Mouse (Mus musculus): ENCODE measurements around the gene Krtap4-1. TPM values are rescaled to one million over a fixed set of nuclear protein-coding genes. Genes with fewer than 3 reads are reported as not detected.

The Krtap4-1 gene
- polyA plus RNA-seq, 1 experiment from 2014 or later = not detected

Other genes starting within 250 kb of the Krtap4-1 start
- gene Krt10, start 238.9 kb downstream of the Krtap4-1 start, polyA plus RNA-seq (2014; fragmentation: Nextera tagmentation; extraction: Ambion mirVana) = 10.0 and 13.1 TPM in 2 replicates
- gene Krt12, start 206.0 kb downstream of the Krtap4-1 start, polyA plus RNA-seq (2014; fragmentation: Nextera tagmentation; extraction: Ambion mirVana) = not detected in 2 replicates
- 32.1 and 34.1 TPM in 2 replicates for gene Krt20, start 190.1 kb downstream of the Krtap4-1 start, polyA plus RNA-seq (2014; fragmentation: Nextera tagmentation; extraction: Ambion mirVana)
- gene Krt23, start 135.1 kb downstream of the Krtap4-1 start, polyA plus RNA-seq (2014; fragmentation: Nextera tagmentation; extraction: Ambion mirVana) = 0.38 TPM in 2 replicates
- not detected in 2 replicates for gene Krt39, start 106.9 kb downstream of the Krtap4-1 start, polyA plus RNA-seq (2014; fragmentation: Nextera tagmentation; extraction: Ambion mirVana)
- gene Krt40, start 85.1 kb downstream of the Krtap4-1 start, polyA plus RNA-seq (2014; fragmentation: Nextera tagmentation; extraction: Ambion mirVana) = 0.21 TPM in 1 of 2 replicates, not detected in the other
- gene Krtap3-3, start 77.4 kb downstream of the Krtap4-1 start, polyA plus RNA-seq (2014; fragmentation: Nextera tagmentation; extraction: Ambion mirVana) = not detected in 2 replicates
- not detected in 2 replicates for gene Krtap3-2, start 71.4 kb downstream of the Krtap4-1 start, polyA plus RNA-seq (2014; fragmentation: Nextera tagmentation; extraction: Ambion mirVana)
- gene Gm11939, start 68.8 kb downstream of the Krtap4-1 start, polyA plus RNA-seq (2014; fragmentation: Nextera tagmentation; extraction: Ambion mirVana) = not detected in 2 replicates
- not detected in 2 replicates for gene Krtap3-1, start 61.6 kb downstream of the Krtap4-1 start, polyA plus RNA-seq (2014; fragmentation: Nextera tagmentation; extraction: Ambion mirVana)
- not detected in 2 replicates for gene Krtap1-5, start 47.2 kb downstream of the Krtap4-1 start, polyA plus RNA-seq (2014; fragmentation: Nextera tagmentation; extraction: Ambion mirVana)
- gene Krtap1-4, start 44.6 kb downstream of the Krtap4-1 start, polyA plus RNA-seq (2014; fragmentation: Nextera tagmentation; extraction: Ambion mirVana) = not detected in 2 replicates
- gene Krtap1-3, start 36.9 kb downstream of the Krtap4-1 start, polyA plus RNA-seq (2014; fragmentation: Nextera tagmentation; extraction: Ambion mirVana) = not detected in 2 replicates
- not detected in 2 replicates for gene Krtap9-3, start 30.1 kb downstream of the Krtap4-1 start, polyA plus RNA-seq (2014; fragmentation: Nextera tagmentation; extraction: Ambion mirVana)
- not detected in 2 replicates for gene Gm11938, start 24.9 kb downstream of the Krtap4-1 start, polyA plus RNA-seq (2014; fragmentation: Nextera tagmentation; extraction: Ambion mirVana)
- not detected in 2 replicates for gene Gm11937, start 18.0 kb downstream of the Krtap4-1 start, polyA plus RNA-seq (2014; fragmentation: Nextera tagmentation; extraction: Ambion mirVana)
- gene Krtap2-4, start 13.4 kb downstream of the Krtap4-1 start, polyA plus RNA-seq (2014; fragmentation: Nextera tagmentation; extraction: Ambion mirVana) = not detected in 2 replicates
- not detected in 2 replicates for gene Gm11562, start 7.8 kb downstream of the Krtap4-1 start, polyA plus RNA-seq (2014; fragmentation: Nextera tagmentation; extraction: Ambion mirVana)
- not detected in 2 replicates for gene Krtap4-2, start 6.8 kb upstream of the Krtap4-1 start, polyA plus RNA-seq (2014; fragmentation: Nextera tagmentation; extraction: Ambion mirVana)
- not detected in 2 replicates for gene Krtap4-7, start 15.9 kb upstream of the Krtap4-1 start, polyA plus RNA-seq (2014; fragmentation: Nextera tagmentation; extraction: Ambion mirVana)
- gene Gm11555, start 22.0 kb upstream of the Krtap4-1 start, polyA plus RNA-seq (2014; fragmentation: Nextera tagmentation; extraction: Ambion mirVana) = not detected in 2 replicates
- gene Gm11563, start 30.7 kb upstream of the Krtap4-1 start, polyA plus RNA-seq (2014; fragmentation: Nextera tagmentation; extraction: Ambion mirVana) = not detected in 2 replicates
- gene Krtap4-6, start 37.7 kb upstream of the Krtap4-1 start, polyA plus RNA-seq (2014; fragmentation: Nextera tagmentation; extraction: Ambion mirVana) = not detected in 2 replicates
- gene Gm14190, start 62.5 kb upstream of the Krtap4-1 start, polyA plus RNA-seq (2014; fragmentation: Nextera tagmentation; extraction: Ambion mirVana) = not detected in 2 replicates
- gene Gm14180, start 106.1 kb upstream of the Krtap4-1 start, polyA plus RNA-seq (2014; fragmentation: Nextera tagmentation; extraction: Ambion mirVana) = not detected in 2 replicates
- not detected in 2 replicates for gene Gm11595, start 144.7 kb upstream of the Krtap4-1 start, polyA plus RNA-seq (2014; fragmentation: Nextera tagmentation; extraction: Ambion mirVana)
- gene Krtap4-8, start 152.5 kb upstream of the Krtap4-1 start, polyA plus RNA-seq (2014; fragmentation: Nextera tagmentation; extraction: Ambion mirVana) = not detected in 2 replicates
- not detected in 2 replicates for gene Krtap4-9, start 157.0 kb upstream of the Krtap4-1 start, polyA plus RNA-seq (2014; fragmentation: Nextera tagmentation; extraction: Ambion mirVana)
- gene Gm11596, start 165.2 kb upstream of the Krtap4-1 start, polyA plus RNA-seq (2014; fragmentation: Nextera tagmentation; extraction: Ambion mirVana) = not detected in 2 replicates
- gene Gm11569, start 170.7 kb upstream of the Krtap4-1 start, polyA plus RNA-seq (2014; fragmentation: Nextera tagmentation; extraction: Ambion mirVana) = not detected in 2 replicates
- not detected in 2 replicates for gene Gm11554, start 176.2 kb upstream of the Krtap4-1 start, polyA plus RNA-seq (2014; fragmentation: Nextera tagmentation; extraction: Ambion mirVana)
- not detected in 2 replicates for gene Krtap4-13, start 181.7 kb upstream of the Krtap4-1 start, polyA plus RNA-seq (2014; fragmentation: Nextera tagmentation; extraction: Ambion mirVana)
- gene Gm11564, start 187.4 kb upstream of the Krtap4-1 start, polyA plus RNA-seq (2014; fragmentation: Nextera tagmentation; extraction: Ambion mirVana) = not detected in 2 replicates
- not detected in 2 replicates for gene 2300003K06Rik, start 209.8 kb upstream of the Krtap4-1 start, polyA plus RNA-seq (2014; fragmentation: Nextera tagmentation; extraction: Ambion mirVana)
- gene Krtap4-16, start 223.4 kb upstream of the Krtap4-1 start, polyA plus RNA-seq (2014; fragmentation: Nextera tagmentation; extraction: Ambion mirVana) = not detected in 2 replicates
- not detected in 2 replicates for gene Gm11568, start 229.7 kb upstream of the Krtap4-1 start, polyA plus RNA-seq (2014; fragmentation: Nextera tagmentation; extraction: Ambion mirVana)
- gene Gm11559, start 236.2 kb upstream of the Krtap4-1 start, polyA plus RNA-seq (2014; fragmentation: Nextera tagmentation; extraction: Ambion mirVana) = not detected in 2 replicates
- gene Krtap9-1, start 245.2 kb upstream of the Krtap4-1 start, polyA plus RNA-seq (2014; fragmentation: Nextera tagmentation; extraction: Ambion mirVana) = not detected in 2 replicates